Mouse (Mus musculus) hindbrain, embryonic 14.5 days (tissue): ENCODE results near the gene 1700001O22Rik. TPM values are rescaled to one million over a fixed set of nuclear protein-coding genes. Genes with fewer than 3 reads are reported as not detected.

Source experiments
- ATAC-seq: fragments of 200-750 bp; cut with Nextera tagmentation; 2 replicates; pipeline ENCODE4 v1.8.0; 2017; ENCODE audit warnings: moderate number of reproducible peaks, mild to moderate bottlenecking, moderate TSS enrichment, moderate library complexity; ENCODE audit not compliant: low FRiP score
- DNase-seq: peaks from one replicate; pipeline ENCODE4 v3.0.0-alpha.2; 2015; ENCODE audit warnings: low spot score
- H3K27ac ChIP-seq: fragments of 300-500 bp; sonication (generic); 2 replicates; pipeline ENCODE4 v1.5.1; 2014; ENCODE audit warnings: mild to moderate bottlenecking, moderate library complexity
- H3K27me3 ChIP-seq: fragments of 300-500 bp; sonication (generic); 2 replicates; pipeline ENCODE4 v1.6.1; 2014; ENCODE audit warnings: mild to moderate bottlenecking, low read length, mixed read lengths; ENCODE audit not compliant: control insufficient read depth, insufficient read depth
- H3K36me3 ChIP-seq: fragments of 300-500 bp; sonication (generic); replicated peaks from 2 replicates; pipeline ENCODE4 v1.6.1; 2014; ENCODE audit not compliant: control insufficient read depth, insufficient read depth
- H3K4me1 ChIP-seq: fragments of 300-500 bp; sonication (generic); replicated peaks from 2 replicates; pipeline ENCODE4 v1.6.1; 2014; ENCODE audit warnings: antibody characterized with exemption, low read length, mixed read lengths; ENCODE audit not compliant: control insufficient read depth, insufficient read depth
- H3K4me2 ChIP-seq: fragments of 300-500 bp; sonication (generic); replicated peaks from 2 replicates; pipeline ENCODE4 v1.6.1; 2014; ENCODE audit warnings: mild to moderate bottlenecking, moderate library complexity
- H3K4me3 ChIP-seq: fragments of 300-500 bp; sonication (generic); replicated peaks from 2 replicates; pipeline ENCODE4 v1.5.1; 2014; ENCODE audit warnings: mild to moderate bottlenecking, low read length
- H3K9ac ChIP-seq: fragments of 300-500 bp; sonication (generic); 2 replicates; pipeline ENCODE4 v1.6.1; 2014
- H3K9me3 ChIP-seq: fragments of 300-500 bp; sonication (generic); 2 replicates; pipeline ENCODE4 v1.6.1; 2016; ENCODE audit warnings: low read length; ENCODE audit not compliant: control insufficient read depth
- WGBS: fragments of 180-500 bp; shearing (Covaris S2); extraction: QIAGEN DNeasy Blood & Tissue Kit; methylation state at CpG from one replicate; pipeline ENCODE4 v1.1.7; 2014; 5-methylcytosine and 5-hydroxymethylcytosine counted together
- polyA plus RNA-seq: library from polyadenylated mRNA; unstranded; fragments of >200 nt; fragmentation: Nextera tagmentation; extraction: Ambion mirVana; gene quantifications from 2 replicates; pipeline ENCODE4 v1.2.1, GENCODE M21; 2014

Gene 1700001O22Rik
- polyA plus RNA-seq, 1 experiment from 2014 or later, result 2.1 TPM

DNA sequence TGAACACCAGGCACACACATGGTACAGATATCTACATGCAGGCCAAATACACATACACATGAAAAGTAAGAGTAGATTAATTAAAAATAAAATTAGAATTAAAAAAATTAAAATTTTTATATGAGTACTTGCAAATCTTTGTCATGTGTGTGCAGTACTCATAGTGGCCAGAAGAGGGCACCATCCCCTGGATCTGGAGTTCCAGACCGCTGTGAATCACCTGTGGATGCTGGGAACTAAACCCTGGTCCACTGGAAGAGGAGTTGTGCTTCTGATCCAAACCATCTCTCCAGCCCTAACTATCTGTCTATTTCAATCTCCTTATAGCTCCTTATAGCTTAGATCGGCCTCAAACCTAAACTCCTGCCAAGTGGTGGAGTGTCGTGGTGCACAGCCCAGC, 17.6 kb upstream of the 1700001O22Rik start:
- no peaks in the 10 kb centered on the region for H3K27me3 ChIP-seq
- WGBS, result 97% methylated on average over 3 of the region's 3 CpGs
- H3K36me3 ChIP-seq, result peaks cover 86% of the 10 kb centered on the region
- 0 out of 2 replicates have a peak, but pooled peaks cover 3% of the 10 kb centered on the region for H3K9me3 ChIP-seq
- no peak overlapping the region for H3K4me3 ChIP-seq
- H3K4me2 ChIP-seq, result no peak overlapping the region
- H3K27ac ChIP-seq, result no peak overlapping the region
- ATAC-seq, result no peak
- no peak for DNase-seq
- H3K4me1 ChIP-seq, result no peaks in the 10 kb centered on the region
- no peak overlapping the region for H3K9ac ChIP-seq

DNA sequence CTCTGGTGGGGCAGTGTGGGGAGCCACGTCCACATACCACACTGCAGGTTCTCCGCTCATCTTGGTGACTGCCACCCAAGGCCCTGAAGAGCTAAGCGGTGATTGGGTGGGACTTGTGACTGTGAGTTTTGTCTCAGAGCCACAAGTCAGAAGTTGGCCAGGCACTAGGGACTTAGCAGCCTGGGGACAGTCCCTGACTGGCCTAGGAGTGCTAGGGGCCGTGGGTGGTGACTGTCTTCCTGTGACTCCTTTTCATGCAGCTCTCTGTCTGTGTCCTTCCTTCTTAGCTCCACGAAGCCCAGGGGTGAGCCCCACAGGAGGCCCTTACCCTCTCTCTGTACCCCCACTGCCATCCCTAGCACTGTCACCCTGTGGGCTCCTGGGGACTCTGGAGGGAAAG, 16.4 kb upstream of the 1700001O22Rik start:
- 93% methylated on average over 5 of the region's 5 CpGs for WGBS
- no peak overlapping the region for H3K4me2 ChIP-seq
- ATAC-seq, result no peak

DNA sequence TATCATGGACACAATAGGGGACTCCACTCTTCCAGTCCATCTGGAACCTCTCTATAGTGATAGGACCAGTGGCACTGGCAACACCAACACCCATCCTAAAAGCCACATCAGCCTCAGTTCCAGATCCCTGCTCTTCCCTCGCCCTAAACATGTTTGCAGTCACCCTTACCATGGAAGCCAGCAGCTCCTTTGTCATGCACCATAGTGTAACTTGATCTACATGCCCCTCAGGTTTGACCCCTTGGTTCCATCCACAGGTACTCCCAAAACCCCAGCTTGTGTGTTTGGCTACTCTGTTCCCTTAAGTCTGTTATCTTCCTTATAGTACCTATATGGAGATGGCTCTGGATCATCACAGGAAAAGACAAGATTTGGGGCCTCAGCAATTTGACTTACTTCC, 12.9 kb upstream of the 1700001O22Rik start:
- WGBS, result 88% methylated on average over 1 of the region's 1 CpGs
- ATAC-seq (no peak), DNase-seq (no peak)
- no peaks in the 10 kb centered on the region for H3K4me1 ChIP-seq
- H3K36me3 ChIP-seq, result peaks cover 78% of the 10 kb centered on the region
- no peak overlapping the region for H3K27ac ChIP-seq
- no peak overlapping the region for H3K4me2 ChIP-seq
- H3K9ac ChIP-seq, result no peak overlapping the region
- no peak overlapping the region for H3K4me3 ChIP-seq
- 0 out of 2 replicates have a peak, but pooled peaks cover 3% of the 10 kb centered on the region for H3K9me3 ChIP-seq
- H3K27me3 ChIP-seq, result no peaks in the 10 kb centered on the region

More for the DNA sequence above, 16.4 kb upstream of the 1700001O22Rik start:
- DNase-seq, result no peak
- H3K9me3 ChIP-seq, result 0 out of 2 replicates have a peak, but pooled peaks cover 3% of the 10 kb centered on the region
- no peak overlapping the region for H3K27ac ChIP-seq
- H3K4me3 ChIP-seq, result no peak overlapping the region
- H3K4me1 ChIP-seq, result no peaks in the 10 kb centered on the region
- H3K36me3 ChIP-seq, result peaks cover 84% of the 10 kb centered on the region
- no peaks in the 10 kb centered on the region for H3K27me3 ChIP-seq
- no peak overlapping the region for H3K9ac ChIP-seq

DNA sequence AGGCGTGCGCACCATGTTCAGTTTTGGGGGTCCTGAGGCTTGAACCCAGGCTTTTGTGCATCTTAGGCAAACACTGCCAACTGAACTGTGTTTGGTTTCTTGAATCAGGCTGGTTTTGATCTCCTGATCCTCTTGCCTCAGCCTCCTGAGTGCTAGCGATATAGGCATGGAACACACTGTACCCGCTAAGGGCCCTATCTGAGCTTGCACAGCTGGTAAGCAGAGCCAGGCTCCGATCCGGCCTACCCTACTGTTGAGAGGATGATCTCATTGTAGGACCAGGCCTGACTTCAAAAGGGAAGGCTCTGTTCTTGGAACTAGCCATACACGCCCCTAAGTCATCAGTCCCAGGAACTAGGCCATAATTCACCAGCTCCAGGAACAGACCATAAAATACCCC, 7.1 kb upstream of the 1700001O22Rik start:
- Histone ChIP-seq H3K27ac (no peak overlapping the region), H3K9me3 (no peaks in the 10 kb centered on the region), H3K4me3 (no peak overlapping the region), H3K4me2 (0 out of 2 replicates have a peak overlapping the region, but pooled peaks have one; percentile 9), H3K9ac (no peak overlapping the region), H3K27me3 (no peaks in the 10 kb centered on the region), H3K4me1 (peaks cover 14% of the 10 kb centered on the region), H3K36me3 (peaks cover 31% of the 10 kb centered on the region)
- WGBS, result 94% methylated on average over 7 of the region's 7 CpGs
- DNase-seq (no peak), ATAC-seq (no peak)

DNA sequence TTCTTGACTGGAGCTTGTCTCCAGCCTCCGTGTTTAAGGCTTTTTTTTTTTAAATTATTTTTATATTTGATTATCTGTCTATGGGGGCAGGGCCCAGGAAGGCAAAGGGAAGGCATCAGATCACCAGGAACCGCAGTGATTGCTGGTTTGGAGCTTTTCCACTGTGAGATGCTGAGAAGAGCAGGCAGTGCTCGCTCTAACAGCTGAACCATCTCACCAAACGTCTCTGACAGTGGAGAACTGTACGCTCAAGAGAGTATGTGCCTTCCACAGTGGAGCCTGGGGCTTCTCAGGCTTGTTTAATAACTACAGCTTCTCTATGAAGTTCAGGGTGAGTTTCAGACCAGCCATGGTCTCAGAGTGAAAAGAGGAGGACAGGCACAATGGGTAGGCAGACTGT, 6.0 kb upstream of the 1700001O22Rik start:
- DNase-seq (no peak), ATAC-seq (no peak)
- Histone ChIP-seq H3K4me2 (peak overlapping the region; percentile 93), H3K27ac (no peak overlapping the region), H3K4me1 (peaks cover 14% of the 10 kb centered on the region), H3K4me3 (0 out of 2 replicates have a peak overlapping the region, but pooled peaks have one; percentile 9), H3K9ac (0 out of 2 replicates have a peak overlapping the region, but pooled peaks have one; percentile 43), H3K36me3 (peaks cover 22% of the 10 kb centered on the region), H3K9me3 (no peaks in the 10 kb centered on the region), H3K27me3 (no peaks in the 10 kb centered on the region)
- WGBS, result 83% methylated on average over 5 of the region's 5 CpGs

DNA sequence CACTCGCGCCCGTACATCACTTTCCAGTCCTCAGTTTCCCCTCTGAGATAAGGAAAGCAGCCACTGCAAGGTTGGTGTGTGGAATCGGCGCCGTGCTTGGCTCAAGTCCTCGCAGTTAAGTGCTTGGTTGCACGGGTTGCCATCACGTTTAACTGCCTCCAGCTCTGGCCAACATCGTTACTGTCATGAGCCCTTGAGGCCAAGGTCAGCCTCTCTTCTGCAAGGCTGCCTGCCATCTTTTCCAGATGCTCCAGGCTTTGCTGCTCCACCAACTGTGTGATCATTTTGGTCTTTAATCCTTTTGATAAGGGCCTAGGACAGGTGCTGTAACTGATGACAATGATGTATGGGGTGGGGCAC, 4.8 kb upstream of the 1700001O22Rik start:
- WGBS, result 5% methylated on average over 10 of the region's 10 CpGs
- no peaks in the 10 kb centered on the region for H3K27me3 ChIP-seq
- H3K27ac ChIP-seq, result peak overlapping the region; percentile 79
- H3K4me2 ChIP-seq, result peak overlapping the region; percentile 93
- H3K9ac ChIP-seq, result peak overlapping the region; percentile 87
- ATAC-seq (no peak), DNase-seq (no peak)
- peaks cover 10% of the 10 kb centered on the region for H3K36me3 ChIP-seq
- H3K9me3 ChIP-seq, result no peaks in the 10 kb centered on the region
- peak overlapping the region; percentile 68 for H3K4me3 ChIP-seq
- H3K4me1 ChIP-seq, result peaks cover 14% of the 10 kb centered on the region

DNA sequence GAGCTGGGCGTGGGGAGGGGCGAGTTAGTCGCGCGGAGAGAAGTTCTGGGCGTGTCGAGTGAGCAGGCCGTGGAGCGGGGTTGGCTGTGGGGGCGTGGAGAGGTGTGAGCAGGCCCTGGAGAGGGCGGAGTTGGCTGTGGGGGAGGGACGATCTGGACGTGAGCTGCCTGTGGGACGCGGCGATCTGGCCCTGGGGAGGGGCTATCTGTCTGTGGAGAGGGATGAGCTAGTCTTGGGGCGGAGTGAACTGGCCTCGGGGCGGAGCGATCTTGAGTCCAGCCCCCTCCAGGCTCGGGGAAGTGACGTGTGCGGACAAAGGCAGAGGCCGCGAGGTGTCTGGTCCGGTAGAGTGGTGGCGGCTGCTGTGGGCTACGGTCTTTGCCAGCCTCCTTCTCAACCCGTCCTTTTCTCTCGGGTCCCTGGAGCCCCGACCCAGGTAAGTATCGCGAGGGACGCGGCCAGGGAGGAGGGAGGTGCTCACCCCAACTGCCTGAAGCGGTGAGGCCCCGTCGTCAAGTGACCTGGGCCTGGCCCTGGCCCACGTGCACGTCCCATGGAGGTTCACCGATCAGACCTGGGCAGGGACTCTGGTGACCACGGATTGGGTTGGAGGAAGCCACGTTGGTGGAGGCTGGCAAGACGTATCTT, 4.3 kb upstream of the 1700001O22Rik start, which contains the start of gene Ntmt1:
Gene Ntmt1 (plus strand): TSS at position 179 of the 648 bp plus-strand sequence.
- peak within 1 kb of the TSS; percentile 87 for H3K9ac ChIP-seq
- H3K36me3 ChIP-seq, result peaks cover 5% of the 10 kb centered on the region; the same call in 1 of the 2 replicates
- ATAC-seq, result peak; percentile 97
- under 1% methylated on average over 41 of the region's 44 CpGs for WGBS
- peak within 1 kb of the TSS; percentile 93 for H3K4me2 ChIP-seq
- DNase-seq, result peak; percentile 94
- H3K27me3 ChIP-seq, result peaks cover 3% of the 10 kb centered on the region; the same call in 1 of the 2 replicates
- no peaks in the 10 kb centered on the region for H3K9me3 ChIP-seq
- H3K4me1 ChIP-seq, result peaks cover 14% of the 10 kb centered on the region
- H3K27ac ChIP-seq, result peak within 1 kb of the TSS; percentile 79
- H3K4me3 ChIP-seq, result peak within 1 kb of the TSS; percentile 68

DNA sequence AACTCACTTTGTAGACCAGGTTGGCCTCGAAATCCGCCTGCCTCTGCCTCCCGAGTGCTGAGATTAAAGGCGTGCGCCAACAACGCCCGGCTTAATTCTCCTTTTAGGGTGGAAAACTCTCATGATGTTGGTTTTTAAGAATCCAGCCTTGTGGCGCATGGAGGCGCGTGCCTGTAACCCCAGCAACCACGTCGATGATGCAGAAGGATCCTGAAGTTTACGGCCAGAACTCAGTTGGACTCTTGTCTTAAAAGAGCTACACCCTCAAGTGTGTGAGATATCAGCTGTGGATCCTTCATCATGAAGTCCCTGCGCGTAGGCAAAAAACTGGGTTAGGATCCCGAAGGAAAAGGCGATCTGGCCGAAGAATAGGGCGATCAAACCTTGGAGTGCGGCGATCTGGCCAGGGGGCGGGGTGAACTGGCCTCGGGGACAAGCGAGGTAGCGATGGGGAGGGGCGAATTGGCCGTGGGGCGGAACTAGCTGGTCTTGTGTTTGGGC, 3.7 kb upstream of the 1700001O22Rik start:
- no peaks in the 10 kb centered on the region for H3K36me3 ChIP-seq
- DNase-seq (no peak), ATAC-seq (peak; percentile 16; the same call in 1 of the 2 replicates)
- WGBS, result 6% methylated on average over 28 of the region's 28 CpGs
- H3K4me3 ChIP-seq, result peak overlapping the region; percentile 68
- peak overlapping the region; percentile 79 for H3K27ac ChIP-seq
- H3K4me1 ChIP-seq, result peaks cover 14% of the 10 kb centered on the region
- peak overlapping the region; percentile 93 for H3K4me2 ChIP-seq
- H3K27me3 ChIP-seq, result peaks cover 8% of the 10 kb centered on the region
- peak overlapping the region; percentile 87 for H3K9ac ChIP-seq
- no peaks in the 10 kb centered on the region for H3K9me3 ChIP-seq

DNA sequence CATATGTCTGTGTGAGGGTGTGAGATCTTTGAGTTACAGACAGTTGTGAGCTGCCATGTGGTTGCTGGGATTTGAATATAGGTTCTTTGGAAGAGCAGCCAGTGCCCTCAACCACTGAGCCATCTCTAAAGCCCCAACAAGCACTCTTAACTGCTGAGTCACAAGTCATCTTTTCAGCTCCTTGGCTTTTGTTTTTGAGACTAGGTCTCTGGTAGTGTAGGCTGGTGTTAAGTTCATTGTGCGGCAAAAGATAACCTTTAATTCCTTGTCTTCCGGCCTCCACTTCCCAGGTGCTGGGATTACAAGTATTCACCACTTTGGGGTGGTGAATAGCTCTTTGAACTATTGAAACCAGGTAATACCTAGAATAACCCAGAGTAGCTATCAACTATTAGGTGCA, 2.5 kb upstream of the 1700001O22Rik start:
- Histone ChIP-seq H3K27me3 (peaks cover 19% of the 10 kb centered on the region), H3K27ac (no peak overlapping the region), H3K36me3 (no peaks in the 10 kb centered on the region), H3K4me1 (peaks cover 23% of the 10 kb centered on the region), H3K4me2 (no peak overlapping the region), H3K9ac (no peak overlapping the region), H3K9me3 (no peaks in the 10 kb centered on the region), H3K4me3 (no peak overlapping the region)
- no peak for ATAC-seq
- DNase-seq, result no peak
- 97% methylated on average over 2 of the region's 2 CpGs for WGBS
